10 mouse cellular contexts compared by ENCODE assay signal in genomic region chr11:106571026-106571983, GRCm38 (mm10). TPM values are rescaled to one million over a fixed set of nuclear protein-coding genes. Genes with fewer than 3 reads are reported as not detected.
DNase-seq lines count a peak whose midpoint lies in the region; ATAC-seq and TF ChIP-seq lines count a peak whose summit lies in the region.
"Had no signal": no experiment of that assay in that cellular context is flagged by ENCODE, and none has a peak within 500 bp of the region (broad histone marks: within the 10 kb centered on the region; RNA-seq: fewer than 3 reads in every experiment).

No protein-coding gene starts in this region.

- peaks cover 97% of the 10 kb centered on the region; the same call in 1 of the 2 replicates for H3K79me2 ChIP-seq in macrophage (ENCODE audit: inconsistent target)

- peak overlapping the region; percentile 45; the same call in 1 of the 2 replicates for H3K27ac ChIP-seq in left cerebral cortex, adult 2 months
- H3K27ac ChIP-seq in hindbrain, embryonic 15.5 days (replicated peaks) = peak overlapping the region; percentile 59
- H3K27ac ChIP-seq in macrophage = peak overlapping the region; percentile 22
- H3K27ac ChIP-seq in stomach, embryonic 15.5 days = no peak overlapping the region; the same call in 1 of the 2 replicates
- H3K27ac ChIP-seq: heart, adult 2 months had no signal

- no peak overlapping the region for H3K4me2 ChIP-seq in hindbrain, embryonic 15.5 days
- H3K4me2 ChIP-seq in stomach, embryonic 15.5 days = no peak overlapping the region

- H3K9ac ChIP-seq in hindbrain, embryonic 15.5 days = no peak overlapping the region
- no peak overlapping the region for H3K9ac ChIP-seq in stomach, embryonic 15.5 days

- peaks cover 38% of the 10 kb centered on the region for H3K4me1 ChIP-seq in hindbrain, embryonic 15.5 days (replicated peaks)
- H3K4me1 ChIP-seq in stomach, embryonic 15.5 days = peaks cover 30% of the 10 kb centered on the region

- no peak for DNase-seq in left cerebral cortex, adult 2 months (ENCODE audit: extremely low spot score in 1 of 2, low spot score in 2 of 2)
- DNase-seq in left cerebral cortex, adult 18-20 months (ENCODE audit: low spot score in 2 of 2) = no peak
- DNase-seq in urinary bladder, postnatal 36 days (ENCODE audit: low spot score in 2 of 2) = no peak
- no peak for DNase-seq in left cerebral cortex, postnatal 36 days (ENCODE audit: low spot score in 2 of 2)
- DNase-seq: cerebellum, adult 9-11 months; heart, adult 2 months; thymus, postnatal 36 days had no signal

- TF ChIP-seq CTCF in left cerebral cortex, adult 2 months (IDR thresholded peaks at IDR 0.05) = no peak

- no peaks in the 10 kb centered on the region for H3K27me3 ChIP-seq in hindbrain, embryonic 15.5 days
- no peaks in the 10 kb centered on the region for H3K27me3 ChIP-seq in stomach, embryonic 15.5 days (replicated peaks)

- WGBS in hindbrain, embryonic 15.5 days = 75% methylated on average over 11 of the region's 11 CpGs
- WGBS in macrophage (ENCODE audit: missing documents) = 64% methylated on average over 11 of the region's 11 CpGs
- 73% methylated on average over 11 of the region's 11 CpGs for WGBS in stomach, embryonic 15.5 days

- H3K9me3 ChIP-seq in hindbrain, embryonic 15.5 days = no peaks in the 10 kb centered on the region
- H3K9me3 ChIP-seq in stomach, embryonic 15.5 days = no peaks in the 10 kb centered on the region

- intact Hi-C loops in left cerebral cortex, adult 2 months (cut with DNase I) = loop anchor here (5.0 kb wide), 1 partner anchor 41 kb away; the partner anchor contains the start of gene Tex2
- intact Hi-C loops in left cerebral cortex, postnatal 36 days (cut with DNase I) = no loop called here

- peaks cover 16% of the 10 kb centered on the region for H3K36me3 ChIP-seq in hindbrain, embryonic 15.5 days
- H3K36me3 ChIP-seq in macrophage (ENCODE audit: inconsistent target) = peaks cover 19% of the 10 kb centered on the region; the same call in 1 of the 2 replicates
- H3K36me3 ChIP-seq in stomach, embryonic 15.5 days = peaks cover 12% of the 10 kb centered on the region

- H3K4me3 ChIP-seq in left cerebral cortex, adult 2 months = no peak overlapping the region
- no peak overlapping the region for H3K4me3 ChIP-seq in hindbrain, embryonic 15.5 days
- H3K4me3 ChIP-seq in macrophage (ENCODE audit: inconsistent target) = no peak overlapping the region
- H3K4me3 ChIP-seq in stomach, embryonic 15.5 days (replicated peaks) = no peak overlapping the region
- H3K4me3 ChIP-seq: heart, adult 2 months had no signal

- ATAC-seq in hindbrain, embryonic 15.5 days (ENCODE audit: low FRiP score, low read depth) = no peak
- ATAC-seq in stomach, embryonic 15.5 days (ENCODE audit: insufficient read depth, low FRiP score, low read depth) = 0 out of 2 replicates have a peak, but pooled peaks have one; percentile 6

RNA-seq across cellular contexts. Expression of gene Tex2, which starts 41.9 kb away (rescaled TPM):
- 100 to 1,000 TPM; 114 to 118 TPM for total RNA-seq in left cerebral cortex, adult 2 months (2021)
- total RNA-seq in left cerebral cortex, adult 18-20 months (2021) = 100 to 1,000 TPM; 116 to 121 TPM
- polyA plus RNA-seq in hindbrain, embryonic 15.5 days (2015; fragmentation: Nextera tagmentation; extraction: Ambion mirVana) = 30.3 and 32.2 TPM in 2 replicates
- total RNA-seq in macrophage (2018; cell fraction: chromatin; rRNA removed) = 100 to 1,000 TPM in 3 of 26 experiments, 10 to 100 TPM in 21, 1 to 10 TPM in 2; 7.5 to 167 (median 54.1) TPM
- 10 to 100 TPM; 21.8 to 48.8 (median 35.8) TPM for total RNA-seq in macrophage (2018; cell fraction: cytosol; rRNA removed)
- 100 to 1,000 TPM in 1 of 26 experiments, 10 to 100 TPM in 25; 15.2 to 116 (median 43.2) TPM for total RNA-seq in macrophage (2018; cell fraction: nucleus; rRNA removed)
- polyA plus RNA-seq in macrophage (2018) = 25.1 to 36.4 TPM (median 27.4 TPM) in 3 replicates
- polyA plus RNA-seq in stomach, embryonic 15.5 days (2015; fragmentation: Nextera tagmentation; extraction: Ambion mirVana) = 10.3 and 11.9 TPM in 2 replicates
- 100 to 1,000 TPM; 102 to 112 TPM for total RNA-seq in left cerebral cortex, postnatal 36 days (2021)
